Mouse (Mus musculus) lung, postnatal 14 days (tissue): ENCODE measurements at regions not wholly inside any gene's neighbourhood (a gene's known extent, or its start where the extent isn't known, plus 50 kb on each side); places are given as distances from the start of the nearest gene placed in this dataset.

Source experiments
- DNase-seq: peaks from one replicate; pipeline ENCODE4 v3.0.0; 2021

GRCm38 (mm10) chr15:93959931-93960330, 364.2 kb upstream of the Prickle1 start:
- DNase-seq, result no peak

GRCm38 (mm10) chr15:93958086-93958485, 362.4 kb upstream of the Prickle1 start:
- DNase-seq, result no peak

DNA sequence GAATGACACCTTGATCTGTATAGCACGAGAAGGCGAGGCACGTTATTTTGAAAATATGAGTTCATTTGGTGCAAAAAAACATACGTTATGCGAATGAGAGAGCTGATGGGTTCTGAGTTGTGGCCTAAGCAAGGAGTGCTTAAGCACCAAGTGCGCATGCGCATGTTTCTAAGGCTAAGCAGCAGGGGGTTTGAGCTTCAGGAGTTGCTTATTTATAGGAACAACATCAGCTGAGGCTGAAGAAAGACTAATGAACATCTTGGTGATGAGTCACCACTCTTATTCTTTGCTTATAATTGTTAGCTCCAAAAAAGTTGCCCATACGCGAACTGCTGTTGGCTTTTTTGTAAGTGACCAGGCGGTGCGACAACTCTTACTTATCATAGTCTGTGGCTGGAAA, 361.1 kb upstream of the Prickle1 start:
- no peak for DNase-seq

GRCm38 (mm10) chr15:93953548-93953947, 357.9 kb upstream of the Prickle1 start:
- DNase-seq, result no peak

GRCm38 (mm10) chr15:93950441-93950840, 354.8 kb upstream of the Prickle1 start:
- DNase-seq, result no peak

- no peak for DNase-seq
Observed at GRCm38 (mm10) chr15:93948902-93949301, 353.2 kb upstream of the Prickle1 start.

DNA sequence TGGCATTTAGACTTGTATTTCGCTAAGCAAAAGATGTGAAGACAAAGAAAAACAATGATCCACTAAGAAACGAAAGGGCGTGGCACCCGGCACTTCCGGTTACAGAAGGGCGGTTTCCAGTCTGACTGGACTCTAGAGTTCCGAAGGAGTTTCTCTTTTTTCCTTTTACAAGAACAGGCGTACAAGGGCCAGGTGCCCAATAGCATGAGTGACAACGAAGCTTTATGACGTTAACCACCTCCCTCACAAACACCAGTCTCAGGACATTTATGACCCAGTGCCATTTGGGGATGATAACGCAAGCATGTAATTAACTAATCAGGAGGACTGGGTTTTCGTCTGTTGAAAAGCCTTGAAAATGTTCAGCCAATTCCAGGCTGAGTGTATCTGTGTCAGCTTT, 347.9 kb upstream of the Prickle1 start:
- DNase-seq, result no peak

- peak; percentile 16 for DNase-seq
Observed at GRCm38 (mm10) chr15:93932971-93933496, 337.3 kb upstream of the Prickle1 start.

GRCm38 (mm10) chr15:93926842-93927241, 331.2 kb upstream of the Prickle1 start:
- DNase-seq, result no peak

DNA sequence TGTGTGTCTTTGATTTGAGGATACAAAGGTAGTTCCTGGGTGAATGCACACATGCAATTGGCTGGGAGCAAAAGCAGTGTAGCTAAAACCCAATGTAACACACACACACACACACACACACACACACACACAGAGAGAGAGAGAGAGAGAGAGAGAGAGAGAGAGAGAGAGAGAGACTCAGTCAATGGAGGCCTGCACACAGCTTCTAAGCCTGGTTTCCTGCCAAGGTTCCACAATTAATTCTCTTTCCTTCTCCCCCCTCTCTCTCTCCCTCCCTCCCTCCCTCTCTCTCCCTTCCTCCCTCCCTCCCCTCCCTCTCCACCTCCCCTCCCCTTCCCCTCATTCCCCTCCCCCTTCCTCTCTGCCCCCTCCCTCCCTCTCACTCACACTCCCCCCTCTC, 330.6 kb upstream of the Prickle1 start:
- DNase-seq, result no peak

- no peak for DNase-seq
Observed at GRCm38 (mm10) chr15:93921457-93922234, 326.0 kb upstream of the Prickle1 start.

DNA sequence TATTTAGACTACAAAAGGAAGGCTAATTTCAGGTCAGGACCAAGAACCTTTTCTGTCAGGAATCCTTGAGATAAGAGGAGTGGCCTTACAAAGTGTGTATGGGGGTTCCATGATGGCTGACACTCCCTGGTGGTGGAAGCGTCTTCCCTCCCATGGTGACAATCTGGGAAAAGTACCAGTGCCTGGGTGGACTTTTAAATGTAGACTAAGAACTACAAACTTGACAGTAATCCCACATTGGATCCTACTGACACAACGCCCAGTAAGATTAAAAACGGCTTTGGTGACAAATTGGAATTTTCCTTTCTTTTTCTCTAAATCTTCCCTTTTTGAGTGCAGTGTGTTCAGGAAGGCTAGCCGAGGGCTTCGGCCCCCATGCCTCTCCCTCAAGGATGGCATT, 325.3 kb upstream of the Prickle1 start:
- no peak for DNase-seq

DNA sequence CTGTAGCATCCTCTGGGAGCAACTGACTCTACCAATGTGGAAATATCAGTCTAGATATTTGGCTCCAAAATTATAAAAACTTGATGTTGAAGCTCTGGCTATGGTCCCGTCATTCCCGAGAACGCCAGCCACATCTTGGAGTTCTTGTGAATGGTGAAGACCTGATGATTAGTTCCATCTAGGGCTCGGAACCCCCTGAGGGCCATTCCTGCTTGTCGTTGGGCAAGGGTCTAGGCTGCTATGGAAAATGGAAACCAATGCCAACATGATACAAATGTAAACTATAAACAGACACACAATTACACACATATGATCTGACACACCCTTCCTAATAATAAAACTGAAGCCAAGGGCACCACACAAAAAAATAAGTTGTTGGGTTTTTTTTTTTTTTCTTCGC, 323.9 kb upstream of the Prickle1 start:
- DNase-seq, result no peak

- no peak for DNase-seq
Observed at GRCm38 (mm10) chr15:93916856-93917255, 321.2 kb upstream of the Prickle1 start.

DNA sequence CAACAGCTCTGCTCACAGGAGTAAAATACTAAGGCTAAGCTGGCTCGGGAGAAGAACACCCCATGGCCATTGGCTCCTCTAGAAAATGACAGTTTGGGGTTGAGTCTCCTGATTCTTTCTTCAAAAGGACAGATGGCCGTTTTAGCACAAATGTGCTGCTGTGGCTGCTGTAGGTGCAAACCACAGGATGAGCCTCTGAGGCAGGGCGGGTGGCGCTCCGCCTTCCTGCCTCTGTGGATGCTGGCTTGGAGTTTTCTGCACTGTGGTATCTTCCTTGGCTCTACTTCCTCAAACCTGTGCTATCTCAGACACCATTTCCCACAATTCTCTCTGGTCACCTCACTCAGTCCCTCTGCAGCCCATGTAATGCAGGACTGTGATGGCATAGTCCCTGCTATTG, 317.8 kb upstream of the Prickle1 start:
- no peak for DNase-seq

- no peak for DNase-seq
Observed at GRCm38 (mm10) chr15:93913041-93913440, 317.4 kb upstream of the Prickle1 start.

DNA sequence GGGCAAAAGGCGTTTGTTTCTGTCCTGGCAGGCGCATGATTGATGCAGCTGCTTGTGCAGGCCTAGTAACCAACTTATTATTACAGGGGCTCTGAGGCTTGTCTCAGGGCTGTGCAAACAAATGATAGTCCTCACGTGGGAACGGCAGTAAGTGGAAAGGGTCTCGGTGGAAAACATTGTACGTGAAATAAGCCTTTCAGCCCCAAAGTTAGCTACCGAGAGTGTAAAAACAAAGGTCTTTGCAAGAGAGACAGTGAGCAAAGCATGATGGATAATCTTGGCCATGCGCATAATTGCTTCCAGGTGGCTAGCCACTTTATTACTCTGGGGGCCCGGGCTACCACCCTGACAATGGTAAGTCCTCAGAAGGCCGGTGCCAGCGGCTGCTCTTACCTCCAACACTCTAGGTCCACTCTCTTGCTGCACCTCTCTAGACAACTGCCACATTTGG, 315.3 kb upstream of the Prickle1 start:
- no peak for DNase-seq

GRCm38 (mm10) chr15:93910158-93910557, 314.5 kb upstream of the Prickle1 start:
- no peak for DNase-seq

DNA sequence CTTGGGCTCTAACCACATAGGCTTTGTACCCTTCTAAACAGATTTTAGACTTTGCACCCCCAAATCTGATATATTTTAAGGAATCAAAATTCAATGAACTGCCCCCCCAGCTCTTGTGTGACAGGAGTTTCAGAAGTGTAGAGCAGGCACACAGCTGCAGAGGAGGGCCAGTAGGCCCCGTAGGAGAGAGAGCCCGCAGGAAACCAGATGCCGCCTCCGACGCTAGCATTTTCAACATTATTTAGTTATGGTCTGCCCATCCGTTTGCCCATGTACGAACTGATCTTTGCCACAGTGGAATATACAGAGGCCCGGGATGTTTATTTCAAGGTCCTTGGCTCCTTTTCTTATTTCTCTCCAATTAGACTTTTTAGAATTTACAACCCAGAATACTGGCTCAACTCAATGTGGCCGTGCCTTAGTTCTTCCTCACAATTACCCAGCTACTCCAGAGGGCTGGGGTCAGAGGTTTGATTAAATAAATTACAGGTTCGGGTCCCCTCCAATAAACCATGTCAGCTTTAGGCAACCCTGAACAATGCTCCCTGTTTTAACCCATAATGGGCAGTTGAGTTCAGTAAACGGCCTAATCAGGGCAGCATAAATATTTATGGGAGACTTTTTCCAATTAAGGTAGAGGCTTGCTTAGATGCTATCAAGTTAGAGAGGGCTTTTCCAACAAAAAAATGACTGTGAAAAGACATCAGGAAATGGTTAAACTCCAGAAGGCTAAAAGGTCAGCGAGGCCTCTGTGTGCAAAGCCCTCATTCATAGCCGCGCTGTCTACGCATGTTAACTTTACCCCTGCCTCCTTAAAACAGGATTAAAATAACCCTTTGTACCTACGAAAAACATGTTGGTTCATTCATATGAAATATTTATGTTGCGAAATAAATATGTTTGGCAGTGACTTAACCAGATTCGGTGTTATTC, 308.2 kb upstream of the Prickle1 start:
- no peak for DNase-seq

GRCm38 (mm10) chr15:93882826-93883225, 287.1 kb upstream of the Prickle1 start:
- DNase-seq, result no peak

GRCm38 (mm10) chr15:93881276-93881675, 285.6 kb upstream of the Prickle1 start:
- DNase-seq, result no peak

DNA sequence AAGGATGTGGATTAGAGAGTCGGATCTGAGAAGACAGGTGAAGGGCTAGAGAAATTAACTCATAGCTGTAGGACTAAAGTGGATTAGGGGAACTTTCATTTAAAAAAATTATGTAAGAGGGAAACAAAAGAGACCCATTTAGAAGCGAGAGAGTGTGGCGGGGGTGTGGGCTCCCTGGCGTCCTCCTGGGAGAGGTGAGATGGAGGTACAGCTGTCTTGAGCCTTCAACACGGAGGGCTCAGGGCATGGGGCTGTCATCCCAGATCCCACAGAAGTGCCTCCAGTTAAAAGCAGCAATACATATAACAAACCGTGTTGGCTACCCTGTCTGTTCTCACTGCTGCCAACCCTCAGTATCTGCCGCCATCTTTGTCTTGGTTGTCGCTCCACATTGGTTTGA, 284.6 kb upstream of the Prickle1 start:
- DNase-seq, result no peak

DNA sequence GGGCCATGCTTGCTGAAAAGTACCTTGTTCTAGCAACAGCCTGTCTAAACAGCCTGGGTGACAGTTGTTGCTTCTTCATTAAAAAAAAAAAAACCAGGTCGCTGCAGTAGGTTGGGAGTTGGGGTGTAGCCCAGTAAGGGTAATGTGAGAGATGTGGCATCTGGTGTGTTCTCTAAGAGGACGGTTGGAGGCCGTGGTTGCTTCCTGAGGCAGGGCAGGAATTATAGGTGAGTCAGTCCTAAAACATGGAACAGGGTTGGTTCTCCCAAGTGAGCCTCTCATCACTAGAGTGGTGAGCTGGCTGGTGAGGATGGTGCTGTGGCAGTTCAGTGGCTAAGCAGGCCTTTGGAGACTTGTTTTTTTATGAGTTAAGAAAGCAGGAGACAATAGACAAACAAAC, 283.3 kb upstream of the Prickle1 start:
- no peak for DNase-seq

DNA sequence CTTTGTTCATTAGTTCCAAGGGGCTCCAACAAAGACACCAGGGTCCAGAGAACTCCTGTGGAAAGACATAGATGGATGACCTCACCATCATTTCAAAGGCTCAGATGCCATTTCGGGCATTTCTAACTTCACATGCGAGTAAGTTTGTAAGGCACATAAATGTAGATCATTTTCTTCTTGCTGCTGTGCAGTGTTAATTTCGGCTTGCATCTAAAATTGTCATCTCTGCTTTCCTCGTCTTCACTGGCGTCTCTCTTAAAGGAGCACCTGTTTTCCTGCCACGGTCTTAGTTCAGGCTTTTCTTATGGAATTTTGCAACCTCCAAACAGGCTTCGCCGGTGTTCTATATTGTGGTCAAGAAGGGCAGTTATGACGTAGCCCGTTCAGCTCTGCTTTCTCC, 280.6 kb upstream of the Prickle1 start:
- no peak for DNase-seq
